Mouse (Mus musculus) forebrain, postnatal 0 days (tissue): ENCODE results near the gene Ttc21a. TPM values are rescaled to one million over a fixed set of nuclear protein-coding genes. Genes with fewer than 3 reads are reported as not detected.
A peak's percentile ranks its signal among the peaks of the same experiment; 100 is the strongest.

Experiments
- ATAC-seq: fragments of 200-750 bp; cut with Nextera tagmentation; 2 replicates; pipeline ENCODE4 v1.8.0; 2017; ENCODE audit warnings: mild to moderate bottlenecking, moderate library complexity
- DNase-seq: peaks from one replicate; pipeline ENCODE4 v3.0.0-alpha.2; 2015
- H3K27ac ChIP-seq: fragments of 300-500 bp; sonication (generic); 2 replicates; pipeline ENCODE4 v1.5.1; 2014; ENCODE audit warnings: low read depth, mild to moderate bottlenecking, antibody characterized with exemption, low read length, moderate library complexity, mixed read lengths
- H3K27me3 ChIP-seq: fragments of 300-500 bp; sonication (generic); 2 replicates; pipeline ENCODE4 v1.6.1; 2014; ENCODE audit warnings: mild to moderate bottlenecking, low read length, mixed read lengths; ENCODE audit not compliant: insufficient read depth
- H3K36me3 ChIP-seq: fragments of 300-500 bp; sonication (generic); 2 replicates; pipeline ENCODE4 v1.6.1; 2014; ENCODE audit warnings: mild to moderate bottlenecking, moderate library complexity; ENCODE audit not compliant: insufficient read depth
- H3K4me1 ChIP-seq: fragments of 300-500 bp; sonication (generic); 2 replicates; pipeline ENCODE4 v1.6.1; 2014; ENCODE audit warnings: antibody characterized with exemption; ENCODE audit not compliant: insufficient read depth
- H3K4me2 ChIP-seq: fragments of 300-500 bp; sonication (generic); 2 replicates; pipeline ENCODE4 v1.6.1; 2014; ENCODE audit warnings: low read depth, mild to moderate bottlenecking, moderate library complexity
- H3K4me3 ChIP-seq: fragments of 300-500 bp; sonication (generic); 2 replicates; pipeline ENCODE4 v1.5.1; 2014; ENCODE audit warnings: low read depth, low read length, mixed read lengths
- H3K9ac ChIP-seq: fragments of 300-500 bp; sonication (generic); 2 replicates; pipeline ENCODE4 v1.6.1; 2014; ENCODE audit warnings: mild to moderate bottlenecking
- H3K9me3 ChIP-seq: fragments of 300-500 bp; sonication (generic); 2 replicates; pipeline ENCODE4 v1.6.1; 2016; ENCODE audit warnings: low read length
- CTCF ChIP-seq: sonication (generic); IDR thresholded peaks from 2 replicates; pipeline ENCODE4 v1.5.1; 2016; ENCODE audit warnings: antibody characterized with exemption, control low read depth, low read depth
- WGBS: fragments of 180-500 bp; shearing (Covaris S2); extraction: QIAGEN DNeasy Blood & Tissue Kit; methylation state at CpG from one replicate; pipeline ENCODE4 v1.1.7; 2014; 5-methylcytosine and 5-hydroxymethylcytosine counted together
- polyA plus RNA-seq: library from polyadenylated mRNA; unstranded; fragments of >200 nt; fragmentation: Nextera tagmentation; extraction: Ambion mirVana; gene quantifications from 2 replicates; pipeline ENCODE4 v1.2.1, GENCODE M21; 2015
- total RNA-seq: library from RNA; depleted of rRNA; stranded (reverse); fragments of >200 nt; gene quantifications from 2 replicates; pipeline ENCODE4 v1.2.3, GENCODE M21; 2014

Gene Ttc21a
- total and polyA plus RNA-seq, 2 experiments from 2014 or later: 0.85 to 4.3 TPM

DNA sequence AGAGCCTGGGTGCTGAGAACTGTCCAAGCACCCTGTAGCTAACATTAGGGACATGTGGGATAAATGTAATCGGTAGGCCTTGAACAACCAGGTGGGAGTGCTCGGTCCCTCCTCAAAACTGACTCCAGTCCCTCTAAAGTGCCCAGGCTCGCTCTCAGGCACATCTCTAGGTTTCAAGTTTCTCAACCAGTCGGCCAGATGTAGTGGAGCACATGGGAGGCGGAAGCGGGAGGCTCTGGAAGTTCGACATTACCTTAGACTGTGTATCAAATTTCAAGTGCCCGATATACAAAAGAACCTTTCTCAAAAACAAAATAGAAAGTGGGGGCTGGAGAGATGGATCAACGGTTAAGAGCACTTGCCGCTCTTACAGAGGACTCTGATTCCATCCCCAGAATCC lies 2.2 kb downstream of the Ttc21a start:
- no peaks in the 10 kb centered on the region for H3K36me3 ChIP-seq
- no peak for TF ChIP-seq CTCF
- no peaks in the 10 kb centered on the region for H3K9me3 ChIP-seq
- H3K4me1 ChIP-seq: peaks cover 7% of the 10 kb centered on the region
- DNase-seq (no peak), ATAC-seq (no peak)
- 72% methylated on average over 10 of the region's 10 CpGs for WGBS
- no peaks in the 10 kb centered on the region for H3K27me3 ChIP-seq
- H3K9ac ChIP-seq: no peak overlapping the region
- no peak overlapping the region for H3K4me3 ChIP-seq
- H3K27ac ChIP-seq: no peak overlapping the region
- H3K4me2 ChIP-seq: no peak overlapping the region

- TF ChIP-seq CTCF: no peak
- WGBS: 76% methylated on average over 5 of the region's 5 CpGs
Observed at GRCm38 (mm10) chr9:119941407-119941806, 4.0 kb downstream of the Ttc21a start.

GRCm38 (mm10) chr9:119941861-119942260 lies 4.5 kb downstream of the Ttc21a start:
- ATAC-seq (no peak), DNase-seq (no peak)
- Histone ChIP-seq H3K4me2 (no peak overlapping the region), H3K27me3 (no peaks in the 10 kb centered on the region), H3K4me3 (no peak overlapping the region), H3K9me3 (no peaks in the 10 kb centered on the region), H3K4me1 (no peaks in the 10 kb centered on the region), H3K9ac (no peak overlapping the region), H3K27ac (no peak overlapping the region), H3K36me3 (no peaks in the 10 kb centered on the region)
- no peak for TF ChIP-seq CTCF
- 83% methylated on average over 14 of the region's 14 CpGs for WGBS

More at GRCm38 (mm10) chr9:119941407-119941806, 4.0 kb downstream of the Ttc21a start:
- Histone ChIP-seq H3K9me3 (no peaks in the 10 kb centered on the region), H3K27ac (no peak overlapping the region), H3K27me3 (no peaks in the 10 kb centered on the region), H3K4me3 (no peak overlapping the region), H3K36me3 (no peaks in the 10 kb centered on the region), H3K4me1 (peaks cover 3% of the 10 kb centered on the region), H3K4me2 (no peak overlapping the region), H3K9ac (no peak overlapping the region)
- no peak for ATAC-seq
- no peak for DNase-seq

DNA sequence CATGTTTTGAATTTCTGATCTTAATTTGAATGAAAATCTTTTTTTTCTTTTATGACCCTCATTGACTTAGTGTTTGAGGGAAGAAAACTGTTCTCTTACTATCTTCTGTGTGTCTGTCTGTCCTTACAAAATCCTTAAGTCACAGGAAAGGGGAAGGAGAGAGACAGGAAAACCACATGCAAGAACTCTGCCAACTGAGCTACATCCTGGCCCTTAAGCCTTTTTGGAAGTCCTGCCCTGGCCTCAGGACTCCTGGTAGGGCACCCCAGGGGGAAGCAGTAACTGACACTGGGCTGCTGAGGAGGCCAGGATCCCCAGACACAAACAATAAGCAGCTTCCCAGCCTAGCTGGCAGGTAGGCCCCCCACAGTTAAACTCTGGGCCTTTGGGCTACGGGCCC lies 5.9 kb downstream of the Ttc21a start:
- no peaks in the 10 kb centered on the region for H3K27me3 ChIP-seq
- no peak overlapping the region for H3K9ac ChIP-seq
- H3K4me1 ChIP-seq: no peaks in the 10 kb centered on the region
- H3K36me3 ChIP-seq: no peaks in the 10 kb centered on the region
- no peak overlapping the region for H3K4me3 ChIP-seq
- no peaks in the 10 kb centered on the region for H3K9me3 ChIP-seq
- TF ChIP-seq CTCF: no peak
- H3K4me2 ChIP-seq: no peak overlapping the region
- WGBS: 60% methylated on average over 1 of the region's 1 CpGs
- H3K27ac ChIP-seq: no peak overlapping the region
- DNase-seq (no peak), ATAC-seq (no peak)

- no peak for DNase-seq
- Histone ChIP-seq H3K9me3 (no peaks in the 10 kb centered on the region), H3K36me3 (no peaks in the 10 kb centered on the region), H3K4me1 (no peaks in the 10 kb centered on the region), H3K4me2 (no peak overlapping the region), H3K27me3 (no peaks in the 10 kb centered on the region), H3K9ac (no peak overlapping the region), H3K27ac (no peak overlapping the region), H3K4me3 (no peak overlapping the region)
- WGBS: 72% methylated on average over 12 of the region's 12 CpGs
- TF ChIP-seq CTCF: peak; percentile 53
- ATAC-seq: no peak
Observed at GRCm38 (mm10) chr9:119945173-119945900, 7.9 kb downstream of the Ttc21a start.

DNA sequence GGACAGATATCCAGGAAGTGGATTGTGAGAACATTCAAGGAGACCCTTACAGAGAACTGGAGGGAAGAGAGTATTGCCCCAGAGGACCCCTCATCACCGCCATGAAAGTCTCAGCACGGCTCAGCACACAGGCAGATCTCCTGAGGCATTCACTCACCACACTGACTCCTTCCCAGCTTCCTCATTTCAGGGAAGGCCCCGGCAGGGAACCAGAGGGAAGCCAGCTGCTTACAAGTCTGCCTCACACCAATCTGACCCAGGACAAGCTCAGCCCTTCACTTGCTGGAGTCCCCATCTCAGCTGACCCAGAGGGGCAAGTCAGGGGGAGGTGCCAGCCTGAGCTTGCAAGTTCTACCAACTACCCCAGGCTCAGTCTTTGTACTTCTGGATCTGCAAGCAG lies 11.4 kb downstream of the Ttc21a start:
- Histone ChIP-seq H3K4me2 (no peak overlapping the region), H3K9me3 (no peaks in the 10 kb centered on the region), H3K4me1 (no peaks in the 10 kb centered on the region), H3K9ac (no peak overlapping the region), H3K27ac (no peak overlapping the region), H3K36me3 (no peaks in the 10 kb centered on the region), H3K27me3 (no peaks in the 10 kb centered on the region), H3K4me3 (no peak overlapping the region)
- no peak for TF ChIP-seq CTCF
- WGBS: 59% methylated on average over 3 of the region's 3 CpGs
- DNase-seq: no peak
- no peak for ATAC-seq

- H3K9ac ChIP-seq: no peak overlapping the region
- no peaks in the 10 kb centered on the region for H3K9me3 ChIP-seq
- no peaks in the 10 kb centered on the region for H3K4me1 ChIP-seq
- no peaks in the 10 kb centered on the region for H3K36me3 ChIP-seq
- no peak overlapping the region for H3K27ac ChIP-seq
- TF ChIP-seq CTCF: no peak
- DNase-seq (no peak), ATAC-seq (peak; percentile 29; the same call in 1 of the 2 replicates)
- H3K27me3 ChIP-seq: no peaks in the 10 kb centered on the region
- no peak overlapping the region for H3K4me3 ChIP-seq
- WGBS: 41% methylated on average over 6 of the region's 6 CpGs
- no peak overlapping the region for H3K4me2 ChIP-seq
Observed at GRCm38 (mm10) chr9:119950434-119950833, 13.0 kb downstream of the Ttc21a start.
